Mouse (Mus musculus) limb, embryonic 14.5 days (tissue): ENCODE results near the gene Adk. TPM values are rescaled to one million over a fixed set of nuclear protein-coding genes. Genes with fewer than 3 reads are reported as not detected.

ENCODE experiments used
- ATAC-seq: fragments of 200-750 bp; cut with Nextera tagmentation; 2 replicates; pipeline ENCODE4 v1.8.0; 2017; ENCODE audit warnings: low read depth, moderate number of reproducible peaks, moderate TSS enrichment; ENCODE audit not compliant: low FRiP score
- DNase-seq: peaks from one replicate; pipeline ENCODE4 v3.0.0-alpha.2; 2015; ENCODE audit warnings: low spot score
- H3K27ac ChIP-seq: fragments of 300-500 bp; sonication (generic); replicated peaks from 2 replicates; pipeline ENCODE4 v1.5.1; 2014; ENCODE audit warnings: low read depth, mild to moderate bottlenecking, low read length, moderate library complexity, mixed read lengths
- H3K27me3 ChIP-seq: fragments of 300-500 bp; sonication (generic); 2 replicates; pipeline ENCODE4 v1.6.1; 2014; ENCODE audit warnings: low read length, mixed read lengths; ENCODE audit not compliant: control insufficient read depth, insufficient read depth
- H3K36me3 ChIP-seq: fragments of 300-500 bp; sonication (generic); 2 replicates; pipeline ENCODE4 v1.6.1; 2014; ENCODE audit warnings: mild to moderate bottlenecking, low read length, moderate library complexity, mixed read lengths; ENCODE audit not compliant: control insufficient read depth, insufficient read depth
- H3K4me1 ChIP-seq: fragments of 300-500 bp; sonication (generic); 2 replicates; pipeline ENCODE4 v1.6.1; 2014; ENCODE audit warnings: antibody characterized with exemption, low read length, mixed read lengths; ENCODE audit not compliant: control insufficient read depth, insufficient read depth
- H3K4me2 ChIP-seq: fragments of 300-500 bp; sonication (generic); replicated peaks from 2 replicates; pipeline ENCODE4 v1.6.1; 2014; ENCODE audit warnings: low read depth, mild to moderate bottlenecking, low read length, moderate library complexity; ENCODE audit not compliant: severe bottlenecking
- H3K4me3 ChIP-seq: fragments of 300-500 bp; sonication (generic); replicated peaks from 2 replicates; pipeline ENCODE4 v1.5.1; 2014; ENCODE audit warnings: low read length
- H3K9ac ChIP-seq: fragments of 300-500 bp; sonication (generic); 2 replicates; pipeline ENCODE4 v1.6.1; 2014; ENCODE audit warnings: mild to moderate bottlenecking, low read depth, low read length, moderate library complexity; ENCODE audit not compliant: severe bottlenecking
- H3K9me3 ChIP-seq: fragments of 300-500 bp; sonication (generic); 2 replicates; pipeline ENCODE4 v1.6.1; 2016; ENCODE audit warnings: low read length; ENCODE audit not compliant: control insufficient read depth
- POLR2A ChIP-seq: fragments of 200-500 bp; IDR thresholded peaks from 2 replicates; pipeline ENCODE4 v1.8.0; 2012; ENCODE audit warnings: inconsistent platforms, mild to moderate bottlenecking, moderate library complexity, borderline replicate concordance; ENCODE audit not compliant: insufficient read depth, insufficient read length; ENCODE audit errors: extremely low read depth
- WGBS: fragments of 180-500 bp; shearing (Covaris S2); extraction: QIAGEN DNeasy Blood & Tissue Kit; methylation state at CpG from one replicate; pipeline ENCODE4 v1.1.7; 2014; 5-methylcytosine and 5-hydroxymethylcytosine counted together
- polyA plus RNA-seq, 2 experiments: library from polyadenylated mRNA; depleted of rRNA in 1 of 2; stranded (reverse) in 1 of 2; unstranded in 1 of 2; fragments of >200 nt; fragmentation: Nextera tagmentation in 1 of 2; extraction: Ambion mirVana in 1 of 2; gene quantifications; 2 replicates each; pipeline versions ENCODE4 v1.2.1 to v1.2.3; 2012 to 2014

The Adk gene
- polyA plus RNA-seq, 2 experiments, result 55.6 to 140 TPM

DNA sequence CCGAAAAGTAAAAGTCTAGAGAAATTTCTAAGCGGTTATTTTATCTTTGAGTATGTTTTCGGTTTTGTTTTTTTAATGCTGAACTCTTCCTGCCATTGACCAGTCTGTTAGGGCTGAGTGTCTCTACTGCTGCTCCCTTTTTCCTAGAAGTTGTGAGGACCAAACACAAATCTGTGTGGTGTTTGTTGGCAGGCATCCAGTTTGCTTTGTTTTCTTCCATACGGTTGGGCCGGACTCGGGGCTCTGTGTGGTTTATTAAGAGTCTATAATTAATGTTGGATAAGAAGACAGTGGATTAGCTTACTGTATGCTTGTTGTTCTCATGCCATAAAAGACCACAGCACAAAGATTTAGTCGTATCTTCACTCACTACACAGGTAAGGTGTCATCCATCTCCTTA is 233.9 kb downstream of the Adk start:
- no peak for TF ChIP-seq POLR2A
- no peak overlapping the region for H3K4me2 ChIP-seq
- H3K9me3 ChIP-seq, result no peaks in the 10 kb centered on the region
- DNase-seq (no peak), ATAC-seq (no peak)
- 56% methylated on average over 7 of the region's 7 CpGs for WGBS
- no peak overlapping the region; the same call in 1 of the 2 replicates for H3K27ac ChIP-seq
- peaks cover 42% of the 10 kb centered on the region for H3K4me1 ChIP-seq
- H3K36me3 ChIP-seq, result no peaks in the 10 kb centered on the region
- H3K9ac ChIP-seq, result no peak overlapping the region
- H3K27me3 ChIP-seq, result no peaks in the 10 kb centered on the region
- H3K4me3 ChIP-seq, result no peak overlapping the region

DNA sequence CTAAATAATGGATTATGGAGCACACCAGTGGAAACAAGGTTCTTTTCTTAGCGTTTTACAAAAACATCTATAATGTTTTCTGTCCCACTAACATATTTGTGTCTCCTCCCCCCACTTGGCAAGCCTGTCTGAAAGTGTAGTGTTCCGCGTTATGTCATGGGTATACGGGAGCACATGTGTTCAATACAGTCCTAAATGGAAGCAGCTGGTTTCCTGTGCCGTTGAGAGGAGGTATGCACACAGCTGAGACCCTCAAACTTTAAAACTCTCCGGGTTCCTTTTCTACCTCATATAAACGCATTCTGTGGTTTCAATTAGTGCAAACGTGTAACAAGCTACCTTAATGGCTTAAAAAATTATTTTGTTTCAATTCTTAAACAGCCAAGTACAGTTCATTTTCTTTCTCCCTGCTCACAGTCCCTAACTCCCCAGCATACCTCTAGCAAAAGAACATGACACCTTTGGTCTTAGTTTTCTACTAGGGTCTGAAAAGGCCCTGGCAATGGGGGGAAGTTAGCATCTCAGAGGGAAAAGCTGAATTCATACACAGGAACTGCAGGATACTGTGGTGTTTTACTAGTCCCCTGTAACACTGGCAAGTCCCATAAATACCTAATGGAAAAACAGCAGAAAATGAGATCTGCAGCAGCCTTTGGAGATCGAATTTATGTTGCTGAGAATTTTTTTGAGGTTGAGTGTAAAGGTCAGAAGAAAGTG is 235.5 kb downstream of the Adk start:
- peak overlapping the region; percentile 79 for H3K27ac ChIP-seq
- ATAC-seq (peak; percentile 93), DNase-seq (peak; percentile 87)
- no peaks in the 10 kb centered on the region for H3K27me3 ChIP-seq
- 13% methylated on average over 9 of the region's 9 CpGs for WGBS
- H3K4me2 ChIP-seq, result peak overlapping the region; percentile 3; the same call in 1 of the 2 replicates
- no peak for TF ChIP-seq POLR2A
- H3K36me3 ChIP-seq, result no peaks in the 10 kb centered on the region
- H3K4me3 ChIP-seq, result no peak overlapping the region
- H3K9me3 ChIP-seq, result no peaks in the 10 kb centered on the region
- peaks cover 42% of the 10 kb centered on the region for H3K4me1 ChIP-seq
- no peak overlapping the region for H3K9ac ChIP-seq

DNA sequence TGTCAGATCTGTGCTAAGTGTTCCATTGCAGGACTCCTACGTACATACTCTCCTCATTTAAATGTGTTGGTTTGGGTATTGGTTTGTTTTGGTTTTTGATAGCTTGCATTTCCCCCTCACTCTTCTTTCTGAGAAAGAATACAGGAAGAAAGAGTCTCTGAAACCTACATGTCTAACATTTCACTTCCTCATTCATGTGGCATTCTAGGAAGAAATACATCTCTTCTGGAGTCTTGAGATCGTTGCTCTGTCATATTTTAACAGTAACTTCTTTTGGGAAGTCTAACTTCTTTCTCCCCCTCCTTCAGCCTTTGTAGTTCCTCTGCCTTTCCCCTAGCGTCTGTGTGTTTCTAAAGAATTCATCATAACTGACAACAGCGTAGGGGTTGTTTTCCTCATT is 247.4 kb downstream of the Adk start:
- no peak overlapping the region for H3K4me2 ChIP-seq
- no peak overlapping the region for H3K9ac ChIP-seq
- H3K27ac ChIP-seq, result no peak overlapping the region
- 81% methylated on average over 4 of the region's 4 CpGs for WGBS
- H3K36me3 ChIP-seq, result no peaks in the 10 kb centered on the region
- peaks cover 4% of the 10 kb centered on the region for H3K4me1 ChIP-seq
- no peak overlapping the region for H3K4me3 ChIP-seq
- H3K27me3 ChIP-seq, result no peaks in the 10 kb centered on the region
- no peak for TF ChIP-seq POLR2A
- H3K9me3 ChIP-seq, result no peaks in the 10 kb centered on the region
- ATAC-seq (no peak), DNase-seq (no peak)

DNA sequence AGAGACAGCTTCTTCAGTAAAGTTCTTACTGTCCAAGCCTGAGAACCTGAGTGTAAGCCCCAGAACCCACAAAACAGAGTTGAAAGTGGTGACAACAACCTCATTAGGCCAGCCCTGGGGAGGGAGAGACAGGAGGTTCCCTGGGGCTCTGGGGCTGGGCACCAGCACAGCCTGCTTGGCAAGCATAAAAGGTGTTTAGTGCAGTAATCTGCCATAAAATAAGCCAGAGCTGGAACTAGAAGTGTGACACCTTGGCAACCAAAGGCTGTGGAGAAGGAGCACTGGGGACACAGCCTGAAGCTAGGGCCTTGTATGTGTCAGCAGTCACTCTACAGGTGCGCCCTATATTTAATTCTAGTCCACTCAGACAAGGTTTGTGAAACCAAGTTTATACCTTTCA is 252.4 kb downstream of the Adk start:
- ATAC-seq (no peak), DNase-seq (no peak)
- WGBS, result 44% methylated on average over 1 of the region's 1 CpGs
- Histone ChIP-seq H3K4me1 (peaks cover 23% of the 10 kb centered on the region), H3K9ac (no peak overlapping the region), H3K4me3 (no peak overlapping the region), H3K27ac (no peak overlapping the region), H3K27me3 (no peaks in the 10 kb centered on the region), H3K36me3 (no peaks in the 10 kb centered on the region), H3K4me2 (no peak overlapping the region), H3K9me3 (no peaks in the 10 kb centered on the region)
- TF ChIP-seq POLR2A, result no peak

DNA sequence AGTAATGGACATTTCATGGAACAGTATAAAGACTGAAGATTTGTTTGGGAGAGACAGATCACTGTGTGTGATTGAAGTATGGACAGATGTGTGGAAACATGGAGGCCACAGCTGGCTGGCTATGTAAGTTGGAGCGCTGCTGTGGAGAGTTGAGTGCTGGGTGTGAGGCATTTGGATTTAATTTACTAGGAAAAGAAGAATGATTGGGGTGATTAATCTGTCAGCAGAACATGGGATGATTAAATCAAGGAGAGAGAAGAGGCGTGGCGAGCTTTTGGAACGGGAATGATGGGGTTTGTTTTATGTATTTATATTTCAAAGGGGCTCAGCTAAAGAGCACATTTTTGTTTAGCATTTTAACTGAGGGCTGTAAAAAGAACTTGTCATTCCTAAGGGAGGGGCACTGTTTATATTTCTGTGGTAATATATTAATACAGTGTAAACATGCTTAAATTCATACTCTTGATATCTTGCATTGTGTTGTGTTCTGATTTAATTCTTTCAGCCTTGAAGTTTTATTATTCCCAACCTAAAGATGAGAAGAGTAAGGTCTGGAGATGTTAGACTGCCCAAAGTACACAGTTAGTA is 256.1 kb downstream of the Adk start:
- H3K27ac ChIP-seq, result no peak overlapping the region
- H3K4me2 ChIP-seq, result no peak overlapping the region
- WGBS, result 18% methylated on average over 4 of the region's 4 CpGs
- H3K4me3 ChIP-seq, result no peak overlapping the region
- H3K4me1 ChIP-seq, result peaks cover 24% of the 10 kb centered on the region
- no peak for TF ChIP-seq POLR2A
- no peaks in the 10 kb centered on the region for H3K9me3 ChIP-seq
- H3K27me3 ChIP-seq, result no peaks in the 10 kb centered on the region
- DNase-seq, result peak; percentile 67
- H3K9ac ChIP-seq, result no peak overlapping the region
- H3K36me3 ChIP-seq, result no peaks in the 10 kb centered on the region
- no peak for ATAC-seq

DNA sequence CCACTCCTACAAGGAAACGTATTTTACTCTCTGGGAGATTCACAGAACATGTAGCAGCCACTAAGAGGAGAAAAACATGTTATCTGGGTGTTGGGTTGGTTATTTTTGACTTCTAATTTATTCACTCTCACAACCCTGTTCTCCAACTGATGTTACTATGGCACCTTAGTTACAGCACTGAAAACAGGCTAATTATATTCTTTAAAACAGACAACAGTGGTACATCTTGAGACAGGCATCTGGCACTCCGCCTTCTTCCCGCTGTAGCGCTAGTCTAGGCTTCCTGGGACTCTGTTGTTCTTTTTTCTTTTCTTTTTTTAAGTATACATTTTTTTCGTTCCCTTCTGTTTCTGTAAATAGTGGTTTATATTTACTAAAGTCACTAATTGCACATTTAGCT is 258.2 kb downstream of the Adk start:
- H3K4me2 ChIP-seq, result no peak overlapping the region
- H3K36me3 ChIP-seq, result no peaks in the 10 kb centered on the region
- no peaks in the 10 kb centered on the region for H3K27me3 ChIP-seq
- WGBS, result 87% methylated on average over 5 of the region's 5 CpGs
- DNase-seq (no peak), ATAC-seq (no peak)
- TF ChIP-seq POLR2A, result no peak
- H3K9ac ChIP-seq, result no peak overlapping the region
- no peak overlapping the region for H3K4me3 ChIP-seq
- peaks cover 33% of the 10 kb centered on the region for H3K4me1 ChIP-seq
- H3K9me3 ChIP-seq, result no peaks in the 10 kb centered on the region
- H3K27ac ChIP-seq, result no peak overlapping the region
